Mouse (Mus musculus) testis, adult 2 months (tissue): ENCODE data around the gene Cpne9.

Source experiments
- CTCF ChIP-seq: fragments of 200-500 bp; IDR thresholded peaks from 2 replicates; pipeline ENCODE4 v1.5.1; 2012; ENCODE audit warnings: low read depth, mild to moderate bottlenecking, inconsistent platforms, low read length, moderate library complexity; ENCODE audit not compliant: control insufficient read depth, insufficient read depth, insufficient replicate concordance
- POLR2A ChIP-seq: fragments of 200-500 bp; IDR thresholded peaks from 2 replicates; pipeline ENCODE4 v1.6.1; 2012; ENCODE audit warnings: low read depth, mild to moderate bottlenecking, inconsistent platforms, low read length, moderate library complexity; ENCODE audit not compliant: control insufficient read depth

GRCm38 (mm10) chr6:113346897-113347296 lies 64.8 kb downstream of the Cpne9 start:
- TF ChIP-seq POLR2A (no peak), CTCF (no peak)
